Mouse (Mus musculus): ENCODE measurements around the gene Cx3cr1. TPM values are rescaled to one million over a fixed set of nuclear protein-coding genes. Genes with fewer than 3 reads are reported as not detected.

The Cx3cr1 gene
- polyA plus RNA-seq, 1 experiment: not detected

- no peak overlapping the region for H3K4me3 ChIP-seq
- no peaks in the 10 kb centered on the region for H3K27me3 ChIP-seq (ENCODE audit: control insufficient read depth, insufficient read depth, insufficient read length)
- H3K79me2 ChIP-seq (ENCODE audit: control insufficient read depth, insufficient read depth): no peaks in the 10 kb centered on the region
- no peak overlapping the region for H3ac ChIP-seq (ENCODE audit: control insufficient read depth, insufficient read length)
- peak; percentile 68; the same call in 1 of the 2 replicates for TF ChIP-seq CEBPB (IDR thresholded peaks at IDR 0.05; ENCODE audit: insufficient read depth, poor library complexity, severe bottlenecking)
- TF ChIP-seq MAX (IDR thresholded peaks at IDR 0.05; ENCODE audit: low read depth): no peak
- peak overlapping the region; percentile 2 for H3K4me2 ChIP-seq (ENCODE audit: low read depth)
- H3K36me3 ChIP-seq (ENCODE audit: control insufficient read depth, insufficient read depth): no peaks in the 10 kb centered on the region
Observed at GRCm38 (mm10) chr9:120049407-120049806, 20.3 kb downstream of the Cx3cr1 start.

- TF ChIP-seq CEBPB (IDR thresholded peaks at IDR 0.05; ENCODE audit: insufficient read depth, poor library complexity, severe bottlenecking) (no peak), MYOG (IDR thresholded peaks at IDR 0.05; ENCODE audit: control insufficient read depth in 1 of 3, insufficient read depth in 1 of 3, insufficient read length in 2 of 3, low read depth in 2 of 3) (no peak), SRF (IDR thresholded peaks at IDR 0.05; ENCODE audit: control insufficient read depth, insufficient read length, low read depth) (no peak), POLR2AphosphoS2 (IDR thresholded peaks at IDR 0.05; ENCODE audit: insufficient read length, low read depth) (no peak), TCF3 (IDR thresholded peaks at IDR 0.05; ENCODE audit: insufficient read length, low read depth) (no peak), POLR2A (IDR thresholded peaks at IDR 0.05; ENCODE audit: insufficient read length, low read depth) (no peak), E2F4 (IDR thresholded peaks at IDR 0.05; ENCODE audit: insufficient read depth) (no peak), MAX (IDR thresholded peaks at IDR 0.05; ENCODE audit: low read depth) (no peak), REST (IDR thresholded peaks at IDR 0.05; ENCODE audit: insufficient read depth, insufficient read length) (no peak), MYOD1 (IDR thresholded peaks at IDR 0.05; ENCODE audit: control insufficient read depth in 1 of 3, insufficient read length in 2 of 3, low read depth in 2 of 3) (no peak), TCF12 (IDR thresholded peaks at IDR 0.05; ENCODE audit: insufficient read depth, poor library complexity, severe bottlenecking) (no peak), USF1 (IDR thresholded peaks at IDR 0.05; ENCODE audit: low read depth) (no peak)
- no peaks in the 10 kb centered on the region for H3K79me2 ChIP-seq (ENCODE audit: control insufficient read depth, insufficient read depth)
- no peaks in the 10 kb centered on the region for H3K36me3 ChIP-seq (ENCODE audit: control insufficient read depth, insufficient read depth)
Observed at GRCm38 (mm10) chr9:120048495-120048894, 21.2 kb downstream of the Cx3cr1 start.

GRCm38 (mm10) chr9:120043115-120043514, 26.6 kb downstream of the Cx3cr1 start:
- Histone ChIP-seq H3K27me3 (ENCODE audit: control insufficient read depth, insufficient read depth, insufficient read length) (no peaks in the 10 kb centered on the region), H3K79me2 (ENCODE audit: control insufficient read depth, insufficient read depth) (no peaks in the 10 kb centered on the region), H3K4me3 (no peak overlapping the region), H3K4me2 (ENCODE audit: low read depth) (peak overlapping the region; percentile 34), H3K36me3 (ENCODE audit: control insufficient read depth, insufficient read depth) (no peaks in the 10 kb centered on the region), H3ac (ENCODE audit: control insufficient read depth, insufficient read length) (no peak overlapping the region)
- 0 out of 2 replicates have a peak, but pooled peaks have one; percentile 13 for TF ChIP-seq CEBPB (IDR thresholded peaks at IDR 0.05; ENCODE audit: insufficient read depth, poor library complexity, severe bottlenecking)
- no peak for TF ChIP-seq REST (IDR thresholded peaks at IDR 0.05; ENCODE audit: insufficient read depth, insufficient read length)

More at GRCm38 (mm10) chr9:120048495-120048894, 21.2 kb downstream of the Cx3cr1 start:
- H3ac ChIP-seq (ENCODE audit: control insufficient read depth, insufficient read length): no peak overlapping the region
- no peak overlapping the region for H3K4me2 ChIP-seq (ENCODE audit: low read depth)
- no peak overlapping the region for H3K4me3 ChIP-seq
- no peaks in the 10 kb centered on the region for H3K27me3 ChIP-seq (ENCODE audit: control insufficient read depth, insufficient read depth, insufficient read length)

DNA sequence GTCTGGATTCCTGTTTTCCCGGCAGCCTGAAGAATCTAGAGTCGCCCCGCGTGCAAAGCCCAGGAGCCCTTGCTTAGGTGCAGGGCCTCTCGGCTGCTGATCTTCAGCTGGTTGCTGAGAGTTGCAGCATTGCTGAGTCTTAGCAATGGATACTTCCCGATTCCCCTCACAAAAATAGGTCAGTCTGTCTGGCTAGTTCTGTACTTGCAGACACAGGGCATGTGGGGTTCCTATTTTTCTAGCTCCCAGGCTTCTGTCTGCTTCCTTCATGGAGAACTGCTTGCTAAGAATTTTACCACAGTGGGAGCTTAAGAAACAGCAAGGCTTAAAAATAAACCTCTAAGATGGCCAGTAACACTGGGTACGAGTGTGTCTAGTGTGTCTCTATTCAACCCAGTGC, 32.3 kb downstream of the Cx3cr1 start:
- Histone ChIP-seq H3K79me2 (ENCODE audit: control insufficient read depth, insufficient read depth) (no peaks in the 10 kb centered on the region), H3K4me3 (no peak overlapping the region), H3K27me3 (ENCODE audit: control insufficient read depth, insufficient read depth, insufficient read length) (no peaks in the 10 kb centered on the region), H3K36me3 (ENCODE audit: control insufficient read depth, insufficient read depth) (no peaks in the 10 kb centered on the region), H3ac (ENCODE audit: control insufficient read depth, insufficient read length) (no peak overlapping the region), H3K4me2 (ENCODE audit: low read depth) (no peak overlapping the region)
- TF ChIP-seq USF1 (IDR thresholded peaks at IDR 0.05; ENCODE audit: low read depth) (no peak), SRF (IDR thresholded peaks at IDR 0.05; ENCODE audit: control insufficient read depth, insufficient read length, low read depth) (no peak), MYOG (IDR thresholded peaks at IDR 0.05; ENCODE audit: control insufficient read depth in 1 of 3, insufficient read depth in 1 of 3, insufficient read length in 2 of 3, low read depth in 2 of 3) (no peak), TCF3 (IDR thresholded peaks at IDR 0.05; ENCODE audit: insufficient read length, low read depth) (no peak), MYOD1 (IDR thresholded peaks at IDR 0.05; ENCODE audit: control insufficient read depth in 1 of 3, insufficient read length in 2 of 3, low read depth in 2 of 3) (no peak), MAX (IDR thresholded peaks at IDR 0.05; ENCODE audit: low read depth) (no peak), E2F4 (IDR thresholded peaks at IDR 0.05; ENCODE audit: insufficient read depth) (no peak)

DNA sequence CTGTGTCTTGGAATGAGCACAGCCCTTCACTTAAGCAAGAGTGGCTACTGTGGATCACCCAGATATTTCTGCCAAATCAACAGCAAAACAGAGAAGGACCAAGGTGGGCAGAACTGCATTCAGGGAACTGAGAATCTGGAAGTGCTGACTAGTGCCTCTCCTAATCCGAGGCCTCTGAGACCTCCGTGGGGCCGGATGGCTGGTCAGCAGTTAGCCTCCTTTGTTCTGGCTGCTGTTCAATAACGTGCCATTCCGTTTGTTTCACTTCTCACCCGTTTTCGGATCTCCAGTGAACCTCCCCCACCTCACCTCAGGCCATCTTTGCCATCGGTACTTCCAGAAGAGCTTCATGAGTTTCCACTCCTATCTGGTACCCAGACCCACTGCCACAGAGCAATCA, 35.3 kb downstream of the Cx3cr1 start:
- Histone ChIP-seq H3K4me3 (no peak overlapping the region), H3K79me2 (ENCODE audit: control insufficient read depth, insufficient read depth) (no peaks in the 10 kb centered on the region), H3ac (ENCODE audit: control insufficient read depth, insufficient read length) (no peak overlapping the region), H3K36me3 (ENCODE audit: control insufficient read depth, insufficient read depth) (no peaks in the 10 kb centered on the region), H3K27me3 (ENCODE audit: control insufficient read depth, insufficient read depth, insufficient read length) (no peaks in the 10 kb centered on the region), H3K4me2 (ENCODE audit: low read depth) (no peak overlapping the region)
- TF ChIP-seq TCF3 (IDR thresholded peaks at IDR 0.05; ENCODE audit: insufficient read length, low read depth) (no peak), MYOD1 (IDR thresholded peaks at IDR 0.05; ENCODE audit: control insufficient read depth in 1 of 3, insufficient read length in 2 of 3, low read depth in 2 of 3) (no peak), POLR2A (IDR thresholded peaks at IDR 0.05; ENCODE audit: insufficient read length, low read depth) (no peak), E2F4 (IDR thresholded peaks at IDR 0.05; ENCODE audit: insufficient read depth) (no peak), TCF12 (IDR thresholded peaks at IDR 0.05; ENCODE audit: insufficient read depth, poor library complexity, severe bottlenecking) (no peak), CEBPB (IDR thresholded peaks at IDR 0.05; ENCODE audit: insufficient read depth, poor library complexity, severe bottlenecking) (no peak), POLR2AphosphoS2 (IDR thresholded peaks at IDR 0.05; ENCODE audit: insufficient read length, low read depth) (no peak), MAX (IDR thresholded peaks at IDR 0.05; ENCODE audit: low read depth) (no peak), USF1 (IDR thresholded peaks at IDR 0.05; ENCODE audit: low read depth) (no peak), MYOG (IDR thresholded peaks at IDR 0.05; ENCODE audit: control insufficient read depth in 1 of 3, insufficient read depth in 1 of 3, insufficient read length in 2 of 3, low read depth in 2 of 3) (no peak), SRF (IDR thresholded peaks at IDR 0.05; ENCODE audit: control insufficient read depth, insufficient read length, low read depth) (no peak), REST (IDR thresholded peaks at IDR 0.05; ENCODE audit: insufficient read depth, insufficient read length) (no peak)
